Mouse (Mus musculus): Measurements from ENCODE around the gene Prnd.
A peak's percentile ranks its signal among the peaks of the same experiment; 100 is the strongest.

Prnd gene

GRCm38 (mm10) chr2:131950598-131951095 is at the start of gene Prnd:
Prnd (plus strand) TSS chr2:131950861.
- peak in 1 of 2 experiments; percentile 6 for DNase-seq

- DNase-seq, result no peak
These were observed 48.2 kb upstream of the Prnd start for GRCm38 (mm10) chr2:131902423-131902822.

GRCm38 (mm10) chr2:131902867-131903266 is 47.8 kb upstream of the Prnd start:
- DNase-seq, result no peak

DNA sequence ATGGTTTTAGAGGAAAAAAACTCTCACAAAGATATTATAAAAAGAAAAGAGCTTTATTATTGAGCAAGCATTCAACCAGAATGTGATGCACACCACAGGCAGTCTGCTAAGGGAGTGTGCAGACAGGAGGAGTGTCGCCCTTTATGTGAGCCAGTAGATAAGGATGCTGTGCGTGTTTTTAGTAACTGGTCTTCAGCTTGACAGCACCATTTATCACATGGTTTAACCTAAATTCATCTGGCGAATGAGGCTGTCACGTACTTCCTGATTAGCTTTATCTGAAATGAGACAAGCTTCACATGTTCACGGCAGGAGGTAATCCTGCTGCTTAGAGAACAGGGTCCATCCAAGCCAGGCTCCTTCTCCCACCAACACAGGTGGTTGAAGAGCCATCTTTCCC is 45.6 kb upstream of the Prnd start:
- no peak for DNase-seq

DNA sequence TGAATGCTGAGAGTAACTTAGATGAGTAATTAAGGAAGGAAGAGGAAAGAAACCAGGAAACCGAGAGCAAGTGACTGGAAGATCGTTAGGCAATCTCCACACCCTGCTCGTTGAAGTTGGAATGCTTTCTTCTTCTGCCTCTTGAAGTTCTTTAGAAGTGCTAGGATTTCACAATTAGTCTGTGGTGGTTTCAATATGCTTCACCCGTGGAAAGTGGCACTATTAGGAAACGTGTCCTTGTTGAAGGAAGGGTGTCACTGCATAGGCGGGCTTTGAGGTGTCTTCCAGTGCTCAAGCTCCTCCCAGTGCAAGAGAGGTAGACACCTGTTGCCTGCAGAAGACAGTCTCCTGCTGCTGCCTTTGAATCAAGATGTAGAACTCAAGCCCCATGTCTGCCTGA is 44.9 kb upstream of the Prnd start:
- no peak for DNase-seq

GRCm38 (mm10) chr2:131906266-131906665 is 44.4 kb upstream of the Prnd start:
- DNase-seq, result no peak

- peak; percentile 46 to 54 for DNase-seq
These were observed 43.8 kb upstream of the Prnd start for GRCm38 (mm10) chr2:131906846-131907245.

GRCm38 (mm10) chr2:131907311-131907710 is 43.4 kb upstream of the Prnd start:
- no peak for DNase-seq

DNA sequence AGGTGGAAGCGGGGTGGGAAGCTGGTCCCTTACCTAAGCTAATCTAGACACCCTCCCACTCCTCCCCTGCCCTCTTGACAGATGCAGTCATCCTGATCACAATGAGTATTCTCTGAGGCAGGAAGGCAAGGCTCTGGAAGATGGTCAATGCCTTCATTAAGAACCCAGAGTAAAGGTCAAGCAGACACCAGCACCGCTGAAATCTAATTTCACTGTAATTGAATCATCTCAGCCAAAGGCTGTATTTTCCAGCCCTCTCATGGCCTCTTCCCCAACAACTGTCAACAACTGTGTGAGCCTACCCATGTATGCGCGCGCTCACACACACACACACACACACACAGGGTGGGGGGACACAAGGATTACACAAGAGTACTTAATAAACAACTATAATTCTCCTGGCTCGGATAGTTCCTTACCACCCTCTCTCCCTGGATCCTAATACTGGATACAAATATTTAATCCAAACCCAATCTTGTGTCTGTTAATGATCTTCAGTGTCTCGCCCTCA is 42.3 kb upstream of the Prnd start:
- DNase-seq, result no peak

GRCm38 (mm10) chr2:131908906-131909305 is 41.8 kb upstream of the Prnd start:
- DNase-seq, result peak in 1 of 2 experiments; percentile 20

- peak; percentile 97 to 98 for DNase-seq
These were observed 40.7 kb upstream of the Prnd start, which contains the start of the genes Prnp and Prn for GRCm38 (mm10) chr2:131909683-131910572. Prnp (plus strand) TSS chr2:131909928. Prn (plus strand) TSS chr2:131909957.

GRCm38 (mm10) chr2:131910847-131911246 is 39.8 kb upstream of the Prnd start:
- DNase-seq, result peak in 1 of 2 experiments; percentile 24

GRCm38 (mm10) chr2:131911341-131911740 is 39.3 kb upstream of the Prnd start:
- peak; percentile 61 to 76 for DNase-seq

GRCm38 (mm10) chr2:131912526-131913258 is 38.0 kb upstream of the Prnd start:
- no peak for DNase-seq

DNA sequence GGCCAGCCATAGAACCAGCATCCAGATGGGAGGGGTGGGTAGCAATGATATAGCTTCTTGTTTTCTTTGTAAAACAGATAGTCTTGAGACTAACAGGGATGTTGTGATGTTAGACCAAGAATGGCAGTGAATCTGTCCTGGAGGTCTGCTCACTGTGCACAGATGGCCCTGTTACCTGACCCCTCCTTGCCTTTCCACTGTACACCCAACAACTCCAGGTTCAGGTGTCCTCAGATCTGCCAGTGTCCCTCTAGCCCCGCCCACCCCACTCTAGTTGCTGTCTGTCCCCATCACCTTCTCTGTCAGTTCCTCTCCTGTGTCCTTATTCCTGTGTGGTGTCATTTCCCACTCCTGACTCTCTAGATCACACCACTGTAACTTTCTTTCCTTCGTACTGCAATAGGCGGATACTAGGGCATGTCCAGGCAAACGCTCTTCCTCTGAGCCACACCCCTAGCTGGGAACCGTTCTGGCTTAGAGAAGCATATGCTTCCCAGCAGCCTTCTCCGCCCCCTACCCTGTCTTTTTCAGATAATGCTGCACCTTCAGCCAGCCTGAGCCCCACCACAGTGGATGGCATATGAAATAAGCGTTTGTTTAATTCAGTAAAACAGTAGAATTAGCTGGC is 18.3 kb upstream of the Prnd start:
- DNase-seq, result no peak

DNA sequence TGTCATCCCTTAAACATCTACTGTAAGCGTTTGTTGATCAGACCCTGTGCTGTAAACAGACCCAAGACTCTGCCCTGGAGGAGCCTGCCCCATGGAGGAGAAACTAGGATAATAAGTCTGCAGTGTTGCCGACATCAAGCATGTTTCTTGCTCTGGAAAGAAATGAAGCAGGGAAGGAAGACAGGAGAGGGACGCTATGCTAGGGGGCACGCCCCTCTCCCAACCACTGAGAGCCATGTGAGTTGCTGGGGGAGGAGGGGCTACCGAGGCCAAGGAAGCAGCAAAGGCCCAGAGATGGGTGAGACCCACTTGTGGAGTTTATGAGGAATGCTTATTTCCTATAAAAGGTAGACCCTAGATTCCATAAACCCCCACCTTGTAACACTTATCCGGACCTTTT is 17.6 kb upstream of the Prnd start:
- DNase-seq, result no peak

DNA sequence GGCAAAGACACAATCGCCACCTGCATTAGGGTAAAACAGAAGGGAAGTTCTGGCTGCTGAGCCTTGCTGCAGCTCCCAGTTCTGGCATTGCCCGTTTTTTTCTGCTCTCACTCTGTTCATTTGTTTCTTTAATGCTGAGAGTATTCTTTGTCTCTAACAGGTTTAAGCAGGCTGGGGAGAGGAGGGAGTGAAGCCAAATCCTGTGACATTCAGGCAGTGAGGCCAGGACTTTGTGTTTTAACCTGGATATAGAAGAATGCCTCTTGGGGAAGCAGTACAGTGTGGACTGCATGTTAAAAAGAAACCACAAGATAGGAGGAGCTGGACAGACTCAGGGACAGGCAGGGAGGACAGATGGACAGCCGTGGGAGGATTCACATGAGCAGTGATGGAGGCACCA is 17.1 kb upstream of the Prnd start:
- DNase-seq, result no peak

GRCm38 (mm10) chr2:131934243-131934642 is 16.4 kb upstream of the Prnd start:
- DNase-seq, result no peak

DNA sequence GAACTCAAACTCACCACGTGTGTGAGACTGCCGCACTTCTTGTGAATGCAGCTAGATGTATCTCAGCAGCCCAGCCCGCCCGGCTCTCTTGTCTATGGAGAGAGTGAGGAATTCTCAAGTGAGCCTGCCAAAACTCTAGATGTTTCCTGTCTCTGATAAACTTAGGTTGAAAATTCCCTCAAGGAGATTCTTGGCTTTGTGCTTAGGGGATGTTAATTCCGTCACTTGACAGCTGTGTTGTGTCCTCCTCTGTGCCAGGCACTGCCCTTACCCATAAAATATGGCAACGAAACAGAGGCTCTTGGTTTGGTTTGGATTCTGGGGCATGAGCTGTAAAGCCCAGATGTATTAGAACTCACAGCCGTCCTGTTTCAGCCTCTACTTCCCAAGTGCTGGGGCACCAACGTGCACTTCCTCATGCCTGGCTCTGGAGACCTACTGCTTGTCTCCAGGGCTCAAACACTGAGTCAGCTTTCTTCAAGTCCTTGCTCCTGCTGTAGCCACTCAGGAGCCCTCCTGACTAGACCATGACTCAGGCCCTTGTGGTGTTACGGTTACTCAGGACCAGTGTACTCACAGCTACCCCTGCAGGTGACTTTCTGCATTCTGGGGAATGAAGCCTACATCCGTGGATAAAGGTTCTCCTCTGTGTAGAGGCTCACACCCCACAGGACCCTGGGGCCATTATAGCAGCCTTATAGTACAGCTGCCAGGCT is 15.1 kb upstream of the Prnd start:
- no peak for DNase-seq

- no peak for DNase-seq
These were observed 14.3 kb upstream of the Prnd start for GRCm38 (mm10) chr2:131936410-131936809.

- DNase-seq, result peak; percentile 67 to 80
These were observed 11.1 kb upstream of the Prnd start for GRCm38 (mm10) chr2:131939404-131940111.

- DNase-seq, result no peak
These were observed 10.2 kb upstream of the Prnd start for GRCm38 (mm10) chr2:131940506-131940905.

All from cerebellum, postnatal 14 days (tissue).